Mouse (Mus musculus): ENCODE data around the gene Olfr93. TPM values are rescaled to one million over a fixed set of nuclear protein-coding genes. Genes with fewer than 3 reads are reported as not detected.
A peak's percentile ranks its signal among the peaks of the same experiment; 100 is the strongest.

The Olfr93 gene
- total RNA-seq (2014; rRNA removed), result not detected in 2 replicates
- polyA plus RNA-seq (2012; rRNA removed), result not detected in 2 replicates

DNA sequence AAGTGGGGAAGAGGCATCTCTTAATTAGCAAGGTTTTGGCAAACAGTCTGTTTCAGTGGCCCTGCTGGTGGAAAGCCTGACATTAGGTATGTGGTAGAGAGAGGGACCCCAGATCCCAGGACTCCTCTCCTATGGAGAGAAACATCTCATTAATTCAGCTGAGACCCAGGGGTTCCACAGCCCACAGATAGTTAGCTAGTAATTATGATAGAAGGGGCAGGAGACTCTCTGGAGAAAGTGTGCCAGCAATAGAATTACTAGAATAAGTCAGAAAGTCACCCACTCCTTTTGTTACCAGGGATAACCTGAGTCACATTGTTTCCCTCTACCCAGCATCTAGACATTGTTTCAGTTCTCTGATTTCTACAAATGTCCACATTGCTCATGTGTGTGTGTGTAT lies at the start of gene Olfr93:
Gene Olfr93, minus strand, starts transcription at position 101 of the 400 bp plus-strand sequence.
- no peak within 1 kb of the TSS for H3K27ac ChIP-seq (replicated peaks; ENCODE audit: insufficient read depth, low read depth, low read length)
- TF ChIP-seq POLR2A (IDR thresholded peaks at IDR 0.05; ENCODE audit: extremely low read depth, insufficient read depth, low read length), result no peak
- TF ChIP-seq CTCF (IDR thresholded peaks at IDR 0.05; ENCODE audit: low read depth, low read length), result no peak
- H3K27me3 ChIP-seq (ENCODE audit: control insufficient read depth, insufficient read depth, low read length), result no peaks in the 10 kb centered on the region
- no peak for DNase-seq (ENCODE audit: extremely low read depth, low read depth, low spot score)
- H3K36me3 ChIP-seq (ENCODE audit: control insufficient read depth, insufficient read depth, low read length), result no peaks in the 10 kb centered on the region
- no peaks in the 10 kb centered on the region for H3K79me2 ChIP-seq (ENCODE audit: control insufficient read depth, insufficient read depth, low read length)
- no peaks in the 10 kb centered on the region for H3K4me1 ChIP-seq (ENCODE audit: control insufficient read depth, insufficient read depth, low read length)
- H3K4me3 ChIP-seq (ENCODE audit: insufficient read depth, low read depth, low read length), result no peak within 1 kb of the TSS
- H3K9ac ChIP-seq (ENCODE audit: low read depth, low read length), result no peak within 1 kb of the TSS

DNA sequence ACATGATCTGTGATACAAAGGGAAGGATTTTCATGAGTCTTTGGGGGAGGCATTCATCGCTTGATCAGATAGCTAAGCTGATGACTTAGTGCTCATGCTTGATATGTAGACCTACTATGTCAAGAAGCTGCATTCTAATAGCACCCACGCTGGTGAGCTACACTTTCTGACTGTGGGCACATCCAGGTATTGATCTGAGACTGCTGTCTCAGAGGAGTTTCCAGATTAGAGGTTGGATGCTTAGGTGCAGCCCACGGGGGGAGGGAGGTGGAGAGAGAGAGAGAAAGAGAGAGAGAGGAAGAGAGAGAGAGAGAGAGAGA lies 42.6 kb upstream of the Olfr93 start:
- WGBS, result 30% methylated on average over 3 of the region's 3 CpGs
- DNase-seq (ENCODE audit: extremely low read depth, low read depth, low spot score), result no peak
- H3K36me3 ChIP-seq (ENCODE audit: control insufficient read depth, insufficient read depth, low read length), result no peaks in the 10 kb centered on the region
- TF ChIP-seq POLR2A (IDR thresholded peaks at IDR 0.05; ENCODE audit: extremely low read depth, insufficient read depth, low read length) (no peak), CTCF (IDR thresholded peaks at IDR 0.05; ENCODE audit: low read depth, low read length) (no peak)
- H3K4me1 ChIP-seq (ENCODE audit: control insufficient read depth, insufficient read depth, low read length), result no peaks in the 10 kb centered on the region
- no peaks in the 10 kb centered on the region for H3K79me2 ChIP-seq (ENCODE audit: control insufficient read depth, insufficient read depth, low read length)
- H3K27ac ChIP-seq (replicated peaks; ENCODE audit: insufficient read depth, low read depth, low read length), result no peak overlapping the region
- no peaks in the 10 kb centered on the region for H3K27me3 ChIP-seq (ENCODE audit: control insufficient read depth, insufficient read depth, low read length)
- no peak overlapping the region for H3K4me3 ChIP-seq (ENCODE audit: insufficient read depth, low read depth, low read length)
- H3K9ac ChIP-seq (ENCODE audit: low read depth, low read length), result no peak overlapping the region

DNA sequence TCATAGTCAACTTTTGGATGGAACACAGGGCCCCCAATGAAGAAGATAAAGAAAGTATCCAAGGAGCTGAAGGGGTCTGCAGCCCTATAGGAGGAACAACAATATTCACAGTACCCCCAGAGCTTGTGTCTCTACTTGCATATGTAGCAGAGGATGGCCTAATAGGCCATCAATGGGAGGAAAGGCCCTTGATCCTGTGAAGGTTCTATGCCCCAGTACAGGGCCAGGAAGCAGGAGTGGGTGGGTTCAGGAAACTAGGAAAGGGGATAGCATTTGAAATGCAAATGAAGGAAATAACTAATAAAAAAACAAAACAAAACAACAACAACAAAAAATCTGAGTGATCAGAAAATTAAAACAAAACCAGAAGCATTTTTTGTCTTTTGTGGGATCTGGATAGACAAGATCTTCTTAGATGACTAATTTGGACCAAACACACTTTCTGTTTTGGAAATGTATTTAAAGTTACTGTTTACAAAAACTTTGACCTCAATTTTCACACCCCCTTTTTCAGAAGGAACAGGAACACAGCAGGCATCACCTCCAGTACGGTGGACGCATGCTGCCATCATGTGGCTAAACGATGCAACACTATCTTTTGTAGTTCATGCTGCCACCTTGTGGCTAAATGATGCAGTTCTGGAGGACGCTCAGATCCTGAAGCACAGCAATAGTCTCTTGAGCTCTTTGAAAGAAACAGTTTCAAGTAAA lies 42.1 kb upstream of the Olfr93 start:
- no peak overlapping the region; the same call in 1 of the 2 replicates for H3K4me3 ChIP-seq (ENCODE audit: insufficient read depth, low read depth, low read length)
- TF ChIP-seq CTCF (IDR thresholded peaks at IDR 0.05; ENCODE audit: low read depth, low read length) (peak; percentile 86), POLR2A (IDR thresholded peaks at IDR 0.05; ENCODE audit: extremely low read depth, insufficient read depth, low read length) (no peak)
- H3K79me2 ChIP-seq (ENCODE audit: control insufficient read depth, insufficient read depth, low read length), result no peaks in the 10 kb centered on the region
- H3K36me3 ChIP-seq (ENCODE audit: control insufficient read depth, insufficient read depth, low read length), result no peaks in the 10 kb centered on the region
- H3K9ac ChIP-seq (ENCODE audit: low read depth, low read length), result no peak overlapping the region
- DNase-seq (ENCODE audit: extremely low read depth, low read depth, low spot score), result peak; percentile 68
- 3% methylated on average over 4 of the region's 4 CpGs for WGBS
- H3K4me1 ChIP-seq (ENCODE audit: control insufficient read depth, insufficient read depth, low read length), result no peaks in the 10 kb centered on the region
- H3K27ac ChIP-seq (replicated peaks; ENCODE audit: insufficient read depth, low read depth, low read length), result no peak overlapping the region
- no peaks in the 10 kb centered on the region for H3K27me3 ChIP-seq (ENCODE audit: control insufficient read depth, insufficient read depth, low read length)

DNA sequence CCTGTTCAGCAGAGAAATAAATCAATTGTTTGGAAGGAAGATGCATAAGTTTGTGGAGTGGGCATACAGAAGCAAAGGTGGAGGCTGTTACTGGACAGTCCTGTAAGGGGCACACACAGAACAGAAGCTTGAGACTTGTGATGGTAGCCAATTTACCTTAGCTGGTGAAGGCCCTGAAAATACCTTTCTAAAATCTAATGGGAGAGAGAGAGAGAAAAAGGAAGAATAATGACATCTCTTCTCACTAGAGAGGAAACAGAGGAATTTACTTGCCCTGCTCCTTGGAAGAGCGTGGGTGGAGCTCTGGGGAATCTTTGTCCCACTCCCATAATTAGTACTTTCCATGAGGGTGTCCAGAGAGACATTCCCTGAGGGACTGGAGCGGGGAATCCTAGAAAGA lies 39.6 kb upstream of the Olfr93 start, which contains the start of gene Olfr94:
Gene Olfr94, minus strand, starts transcription at position 101 of the 400 bp plus-strand sequence.
- no peak within 1 kb of the TSS for H3K9ac ChIP-seq (ENCODE audit: low read depth, low read length)
- no peak within 1 kb of the TSS for H3K27ac ChIP-seq (replicated peaks; ENCODE audit: insufficient read depth, low read depth, low read length)
- H3K36me3 ChIP-seq (ENCODE audit: control insufficient read depth, insufficient read depth, low read length), result no peaks in the 10 kb centered on the region
- no peak within 1 kb of the TSS for H3K4me3 ChIP-seq (ENCODE audit: insufficient read depth, low read depth, low read length)
- TF ChIP-seq POLR2A (IDR thresholded peaks at IDR 0.05; ENCODE audit: extremely low read depth, insufficient read depth, low read length) (no peak), CTCF (IDR thresholded peaks at IDR 0.05; ENCODE audit: low read depth, low read length) (no peak)
- no peak for DNase-seq (ENCODE audit: extremely low read depth, low read depth, low spot score)
- no peaks in the 10 kb centered on the region for H3K79me2 ChIP-seq (ENCODE audit: control insufficient read depth, insufficient read depth, low read length)
- peaks cover 10% of the 10 kb centered on the region for H3K27me3 ChIP-seq (ENCODE audit: control insufficient read depth, insufficient read depth, low read length)
- H3K4me1 ChIP-seq (ENCODE audit: control insufficient read depth, insufficient read depth, low read length), result no peaks in the 10 kb centered on the region
- 82% methylated on average over 2 of the region's 2 CpGs for WGBS

DNA sequence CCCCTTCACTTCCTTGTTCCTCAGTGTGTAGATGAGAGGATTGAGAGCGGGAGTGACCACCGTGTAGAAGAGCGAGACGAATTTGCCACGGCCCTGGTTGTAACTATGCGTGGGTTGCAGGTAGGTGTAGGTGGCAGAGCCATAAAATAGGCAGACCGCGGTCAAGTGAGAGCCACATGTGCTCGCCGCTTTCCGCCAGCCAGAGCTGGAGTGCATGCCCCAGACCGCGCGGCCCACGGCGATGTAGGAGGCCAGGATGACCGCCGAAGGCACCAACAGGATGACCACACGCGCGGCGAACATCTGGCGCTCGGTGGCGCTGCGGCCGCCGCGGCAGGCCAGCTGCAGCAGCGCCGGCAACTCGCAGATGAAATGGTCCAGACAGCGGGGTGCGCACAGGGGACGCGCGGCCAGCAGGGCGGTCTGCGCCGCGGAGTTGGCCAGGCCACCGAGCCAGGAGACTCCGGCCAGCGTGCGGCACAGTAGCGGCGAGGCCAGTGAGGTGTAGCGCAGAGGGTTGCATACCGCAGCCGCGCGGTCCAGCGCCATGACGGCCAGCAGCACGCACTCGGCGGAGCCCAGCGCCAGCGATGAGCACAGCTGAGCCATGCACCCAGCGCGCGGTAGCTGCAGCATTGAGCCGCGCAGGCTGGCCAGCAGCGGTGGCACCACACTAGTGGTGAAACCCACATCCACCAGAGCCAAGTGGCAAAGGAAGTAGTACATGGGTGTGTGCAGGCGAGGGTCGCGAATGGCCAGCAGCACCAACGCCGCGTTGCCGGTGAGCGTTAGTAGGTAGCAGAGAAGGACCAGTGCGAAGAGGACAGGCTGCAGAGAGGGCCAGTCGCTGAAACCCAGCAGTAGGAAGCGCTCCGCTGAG lies 35.8 kb upstream of the Olfr93 start:
- Histone ChIP-seq H3K27me3 (ENCODE audit: control insufficient read depth, insufficient read depth, low read length) (peaks cover 10% of the 10 kb centered on the region), H3K4me3 (ENCODE audit: insufficient read depth, low read depth, low read length) (peak overlapping the region; percentile 4; the same call in 1 of the 2 replicates)

More for the DNA sequence above, 35.8 kb upstream of the Olfr93 start:
- 3% methylated on average over 77 of the region's 77 CpGs for WGBS
- no peak for DNase-seq (ENCODE audit: extremely low read depth, low read depth, low spot score)
- Histone ChIP-seq H3K79me2 (ENCODE audit: control insufficient read depth, insufficient read depth, low read length) (no peaks in the 10 kb centered on the region), H3K9ac (ENCODE audit: low read depth, low read length) (no peak overlapping the region), H3K36me3 (ENCODE audit: control insufficient read depth, insufficient read depth, low read length) (no peaks in the 10 kb centered on the region), H3K27ac (replicated peaks; ENCODE audit: insufficient read depth, low read depth, low read length) (no peak overlapping the region), H3K4me1 (ENCODE audit: control insufficient read depth, insufficient read depth, low read length) (peaks cover 9% of the 10 kb centered on the region; the same call in 1 of the 2 replicates)
- TF ChIP-seq POLR2A (IDR thresholded peaks at IDR 0.05; ENCODE audit: extremely low read depth, insufficient read depth, low read length), result no peak
- TF ChIP-seq CTCF (IDR thresholded peaks at IDR 0.05; ENCODE audit: low read depth, low read length), result no peak

Measured in liver, adult 2 months (tissue).